Mouse (Mus musculus) cerebral cortex, adult 2 months (tissue): ENCODE measurements around the gene Jarid2.

Experiments
- WGBS: fragments of 180-500 bp; shearing (Covaris S2); methylation state at CpG from one replicate; pipeline ENCODE4 v1.1.7; 2018; 5-methylcytosine and 5-hydroxymethylcytosine counted together

Jarid2 gene

DNA sequence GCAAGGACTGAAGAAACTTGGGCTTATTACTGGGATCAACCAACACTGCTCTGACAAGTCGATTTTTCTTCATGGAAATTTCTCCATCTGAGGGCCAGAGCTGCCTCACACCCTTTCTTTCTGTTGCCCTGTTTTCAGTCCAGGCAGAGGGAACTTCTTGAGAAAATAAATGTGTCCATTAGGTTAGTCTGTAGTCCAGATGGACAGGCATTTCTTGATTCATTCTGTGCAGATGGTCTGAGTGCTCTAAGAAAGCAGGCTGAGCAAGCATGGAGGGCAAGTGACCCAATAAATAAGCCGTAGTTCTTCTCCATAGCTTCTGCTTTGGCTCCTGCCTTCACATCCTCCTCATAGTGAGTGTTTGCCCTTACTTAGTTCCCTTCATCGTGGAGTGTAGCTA, 46.1 kb downstream of the Jarid2 start:
- WGBS = 60% methylated on average over 3 of the region's 3 CpGs

DNA sequence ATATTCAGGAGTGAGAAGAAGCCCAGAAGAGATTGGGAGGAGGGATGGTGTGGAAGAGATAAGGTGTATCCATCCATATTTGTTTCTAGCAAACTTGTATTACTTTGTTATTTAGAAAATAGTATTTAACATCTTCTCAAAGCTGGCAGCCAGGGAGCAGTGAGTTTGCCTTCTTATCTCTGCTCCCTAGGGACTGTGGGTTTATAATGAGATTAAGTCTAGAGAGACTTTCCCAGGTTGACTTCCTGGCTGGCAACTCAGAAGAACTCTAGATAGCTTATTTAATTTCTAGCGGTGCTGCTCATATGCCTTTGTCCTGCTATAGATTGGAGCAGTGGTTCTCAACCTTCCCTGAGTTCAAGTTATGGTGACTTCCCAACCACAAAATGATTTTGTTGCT, 51.2 kb downstream of the Jarid2 start:
- 80% methylated on average over 1 of the region's 1 CpGs for WGBS

DNA sequence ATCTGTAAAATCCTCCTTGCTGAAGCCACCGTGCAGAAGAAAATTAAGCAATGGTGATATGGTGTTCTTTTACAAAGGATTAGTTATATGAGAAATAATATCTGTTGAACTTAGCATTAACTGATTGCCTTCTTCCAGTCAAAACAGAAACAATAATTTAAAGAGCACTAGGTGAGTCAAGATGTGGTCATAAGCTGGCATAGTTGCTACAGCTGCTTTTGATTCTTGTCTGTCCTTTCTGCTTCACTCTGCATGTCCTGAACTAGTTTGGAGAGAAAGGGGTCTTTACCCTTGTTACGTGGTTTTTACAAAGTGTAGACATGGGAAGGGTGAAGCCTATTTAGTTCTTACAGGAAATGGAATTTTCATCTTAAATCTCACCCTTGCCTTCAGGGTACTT, 51.9 kb downstream of the Jarid2 start:
- WGBS = 90% methylated on average over 2 of the region's 2 CpGs

DNA sequence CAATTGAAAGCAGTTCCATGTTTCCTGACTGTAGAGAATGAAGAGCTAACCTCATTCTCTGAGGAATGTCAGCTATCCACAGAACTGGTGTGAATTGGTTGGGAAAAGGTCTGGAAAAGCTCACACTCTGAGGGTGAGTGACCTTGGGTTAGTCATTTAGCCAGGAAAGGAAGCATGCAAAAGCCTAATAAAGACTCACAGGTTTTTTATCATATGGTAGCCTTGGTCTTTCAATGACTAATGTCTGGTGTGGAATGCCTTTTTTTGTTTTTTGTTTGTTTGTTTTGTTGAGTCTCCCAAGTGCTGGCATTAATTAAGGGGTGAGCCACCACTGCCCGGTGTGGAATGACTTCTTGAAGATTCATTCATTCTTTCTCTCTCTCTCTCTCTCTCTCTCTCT, 55.3 kb downstream of the Jarid2 start:
- 77% methylated on average over 1 of the region's 1 CpGs for WGBS

DNA sequence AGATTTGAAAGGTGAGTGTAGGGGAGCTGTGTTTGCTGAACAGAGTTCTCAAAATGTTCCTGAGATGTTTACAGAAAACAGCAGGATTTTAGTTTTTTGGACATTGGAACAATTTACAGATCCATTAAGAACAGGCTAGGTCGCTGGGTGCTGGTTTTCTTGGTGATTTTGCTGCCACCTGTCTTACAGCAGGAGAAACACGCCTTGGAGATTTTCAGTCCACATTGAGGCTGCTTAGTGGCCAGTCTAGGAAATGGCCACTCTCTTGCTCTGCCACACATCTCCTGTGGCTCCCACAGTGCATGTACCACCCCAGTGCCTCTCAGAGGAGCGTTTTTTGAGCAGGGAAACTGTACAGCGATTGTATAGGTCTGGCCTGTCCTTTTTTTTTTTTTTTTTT, 57.0 kb downstream of the Jarid2 start:
- WGBS = 32% methylated on average over 4 of the region's 4 CpGs

DNA sequence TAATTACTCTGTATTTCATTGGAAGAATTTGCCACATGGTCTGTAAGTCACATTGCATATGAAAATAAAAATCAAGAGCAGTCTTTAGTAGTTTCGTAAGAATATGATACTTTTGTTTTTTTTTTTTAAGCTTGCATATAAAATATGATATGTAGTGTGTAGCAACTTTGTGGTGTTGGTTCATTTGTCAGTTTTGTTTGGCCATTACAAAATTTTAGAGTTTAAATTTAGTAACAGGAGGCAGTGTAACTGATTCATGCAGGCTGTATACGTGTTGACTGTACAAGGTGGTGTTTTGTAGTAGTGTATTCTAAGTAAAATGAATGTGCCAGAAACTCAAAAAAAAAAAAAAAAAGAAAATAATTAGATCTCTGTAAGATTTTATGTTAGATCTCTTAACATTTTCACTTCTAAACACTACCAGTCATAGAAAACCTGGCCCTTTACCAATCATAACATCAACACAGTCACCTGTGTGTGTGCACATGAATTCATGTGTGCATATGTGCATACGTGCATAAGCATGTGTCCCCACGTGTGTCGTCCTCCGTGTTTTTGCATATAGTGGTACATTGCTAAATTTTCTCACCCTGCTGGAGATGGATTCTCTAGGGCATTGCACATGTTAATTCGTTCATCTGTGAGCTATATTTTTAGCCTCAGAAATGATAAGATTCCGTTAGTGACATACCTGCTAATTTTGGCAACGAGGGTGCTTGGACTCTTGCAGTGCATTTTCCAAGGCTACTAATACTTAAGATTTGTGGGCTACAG, 59.3 kb downstream of the Jarid2 start:
- 55% methylated on average over 9 of the region's 9 CpGs for WGBS

DNA sequence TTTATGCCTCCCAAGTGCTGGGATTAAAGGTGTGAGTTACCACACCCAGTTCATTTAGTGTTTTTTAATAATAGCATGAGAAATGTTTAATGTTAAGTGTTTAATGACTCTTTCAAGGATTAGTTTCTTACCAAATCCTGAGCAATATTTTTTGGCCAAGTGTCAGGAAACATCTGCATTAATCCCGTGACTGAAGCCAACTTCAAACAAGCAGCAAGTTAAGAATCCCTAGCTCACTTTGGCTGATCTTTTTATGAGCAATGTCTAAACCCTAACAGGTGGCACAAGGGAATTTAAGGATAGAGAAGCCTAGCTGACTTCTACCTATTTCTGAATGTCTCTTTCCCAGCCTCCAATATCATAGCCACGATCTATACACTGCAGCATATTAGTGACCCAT, 60.7 kb downstream of the Jarid2 start:
- 73% methylated on average over 2 of the region's 2 CpGs for WGBS

DNA sequence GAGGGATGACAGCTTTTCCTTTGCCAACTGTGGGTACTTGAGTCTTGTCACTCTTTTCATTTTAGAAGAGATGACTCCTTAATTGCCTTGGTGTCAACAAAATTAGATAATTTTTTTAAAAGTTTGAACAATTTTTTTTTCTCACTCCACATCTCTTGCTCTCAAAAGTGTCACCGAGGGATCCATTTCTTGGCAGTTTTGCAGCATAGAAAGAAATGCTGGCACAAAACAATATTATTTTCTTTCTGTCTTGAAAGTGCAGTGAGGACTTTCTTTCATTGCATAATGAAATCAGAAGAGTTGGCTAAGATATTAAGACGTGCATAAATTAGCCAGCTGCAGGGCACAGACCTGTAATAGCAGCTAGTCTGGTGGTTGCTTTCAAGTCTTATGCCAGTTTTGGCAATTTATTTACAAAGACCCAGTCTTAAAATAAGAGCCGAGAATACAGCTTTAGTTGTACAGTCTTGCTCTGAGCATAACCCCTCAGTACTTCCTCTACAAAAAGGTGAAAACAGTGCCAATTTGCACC, 63.2 kb downstream of the Jarid2 start:
- WGBS = 44% methylated on average over 3 of the region's 3 CpGs

DNA sequence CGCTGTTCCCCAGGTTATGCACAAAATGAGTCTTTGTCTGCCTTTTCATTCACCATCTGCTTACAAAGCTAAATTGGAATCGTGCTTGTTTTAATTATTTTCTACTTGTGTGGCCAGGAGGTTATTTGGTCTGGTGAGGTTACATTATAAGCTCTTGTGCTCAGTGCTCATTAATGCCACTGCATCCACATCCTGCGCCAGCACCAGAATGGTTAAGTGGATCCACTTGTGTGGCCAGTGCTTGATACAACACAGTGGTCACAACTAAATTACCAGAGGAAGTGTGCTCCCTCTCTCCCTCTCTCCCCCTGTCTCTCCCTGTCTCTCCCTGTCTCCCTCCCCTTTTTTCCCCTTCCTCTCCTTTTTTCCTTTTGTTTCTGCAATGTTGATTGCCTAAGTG, 66.6 kb downstream of the Jarid2 start:
- WGBS = 52% methylated on average over 3 of the region's 3 CpGs

DNA sequence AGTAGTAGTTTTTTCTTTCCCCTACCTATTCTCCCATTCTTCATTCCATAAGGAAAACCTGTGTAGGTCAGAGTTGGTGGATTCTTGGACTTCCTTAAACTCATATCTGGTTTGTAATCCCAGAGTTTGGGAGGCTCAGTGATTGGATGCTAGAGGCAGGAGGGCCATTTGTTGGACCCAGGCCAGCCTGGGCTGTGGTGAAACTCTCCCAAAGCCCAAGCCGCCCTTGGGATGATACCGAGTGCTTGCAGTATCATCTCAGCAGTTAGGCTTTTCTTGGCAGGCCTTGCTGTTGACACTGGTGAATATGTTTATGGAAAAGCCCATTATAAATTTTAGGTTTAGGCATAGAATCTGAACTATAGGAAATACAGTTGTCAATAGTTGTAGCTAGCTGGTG, 67.5 kb downstream of the Jarid2 start:
- 77% methylated on average over 2 of the region's 2 CpGs for WGBS

DNA sequence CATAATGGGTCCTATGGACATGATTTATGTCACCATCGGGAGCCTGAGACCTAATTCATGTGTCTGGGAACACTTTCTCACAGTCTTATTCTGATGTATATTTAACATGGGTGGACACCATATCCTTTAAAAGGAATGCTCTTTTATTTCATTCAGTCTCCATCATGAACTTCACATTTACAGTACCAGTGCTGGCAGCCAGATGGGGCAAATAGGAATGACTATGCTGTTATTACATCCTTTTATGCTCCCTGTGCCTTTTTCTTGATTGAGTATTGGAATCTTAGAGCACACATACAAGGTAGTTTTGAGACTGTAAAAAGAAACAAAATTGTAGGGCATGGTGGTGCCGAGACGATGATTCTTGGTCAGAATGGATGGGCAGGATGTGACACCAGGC, 69.0 kb downstream of the Jarid2 start:
- 89% methylated on average over 3 of the region's 3 CpGs for WGBS

DNA sequence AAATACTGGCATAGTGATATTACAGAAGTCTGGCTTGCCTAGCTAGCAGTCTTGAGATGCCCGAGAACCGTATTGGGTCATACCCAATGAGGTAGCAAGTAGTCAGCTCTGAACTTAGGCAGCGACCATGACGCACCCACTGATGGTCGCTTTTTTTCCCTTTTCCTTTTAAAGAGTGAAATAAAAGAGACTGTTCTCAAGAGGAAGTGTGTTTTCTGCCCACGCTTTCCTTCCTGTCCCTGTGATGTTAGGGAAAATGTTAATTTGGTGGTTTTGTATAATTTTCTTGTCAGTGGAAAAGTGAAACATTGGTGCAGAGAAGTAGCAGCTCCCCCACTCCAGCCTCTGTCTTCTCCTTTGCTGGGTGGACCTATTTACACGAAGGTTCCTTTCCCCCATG, 70.8 kb downstream of the Jarid2 start:
- 23% methylated on average over 7 of the region's 7 CpGs for WGBS

DNA sequence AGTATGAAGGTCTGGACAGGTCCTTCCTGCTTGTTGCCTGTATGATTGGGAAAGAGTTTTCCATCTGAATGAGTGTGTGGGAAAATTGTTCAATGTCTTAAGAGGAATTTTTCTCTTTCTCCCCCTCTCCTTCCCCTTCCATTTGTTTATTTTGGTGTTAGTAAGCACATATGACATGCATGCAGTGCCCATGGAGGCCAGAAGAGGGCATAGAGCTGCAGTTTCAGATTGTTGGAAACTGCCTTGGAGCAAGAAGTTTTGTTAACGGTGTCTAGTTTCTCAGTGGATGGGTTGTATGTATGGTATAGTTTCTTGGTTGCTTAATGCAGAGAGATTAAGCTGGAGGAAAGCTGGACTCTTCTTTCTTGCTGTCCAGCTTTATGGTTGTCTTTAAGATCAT, 75.6 kb downstream of the Jarid2 start:
- WGBS = 12% methylated on average over 1 of the region's 1 CpGs

DNA sequence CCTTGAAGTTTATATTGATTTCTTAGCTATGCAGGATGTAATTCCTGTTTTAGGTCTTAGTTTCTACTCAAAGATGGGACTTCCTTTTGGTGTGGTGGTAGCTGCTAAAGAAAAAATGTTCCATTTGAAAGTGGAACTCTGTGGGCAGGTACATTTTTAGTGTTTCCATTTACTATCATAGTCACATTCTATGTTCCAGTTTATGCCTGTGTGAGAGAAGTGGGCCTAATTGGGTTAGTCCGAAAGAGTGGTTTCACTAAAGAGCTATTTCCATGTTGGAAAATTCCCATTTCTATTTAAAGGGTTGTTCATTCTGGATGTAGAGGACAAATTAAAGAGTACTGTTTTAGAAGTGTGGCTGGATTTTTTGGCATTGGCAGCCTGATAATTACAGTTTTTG, 79.0 kb downstream of the Jarid2 start:
- 36% methylated on average over 1 of the region's 1 CpGs for WGBS

DNA sequence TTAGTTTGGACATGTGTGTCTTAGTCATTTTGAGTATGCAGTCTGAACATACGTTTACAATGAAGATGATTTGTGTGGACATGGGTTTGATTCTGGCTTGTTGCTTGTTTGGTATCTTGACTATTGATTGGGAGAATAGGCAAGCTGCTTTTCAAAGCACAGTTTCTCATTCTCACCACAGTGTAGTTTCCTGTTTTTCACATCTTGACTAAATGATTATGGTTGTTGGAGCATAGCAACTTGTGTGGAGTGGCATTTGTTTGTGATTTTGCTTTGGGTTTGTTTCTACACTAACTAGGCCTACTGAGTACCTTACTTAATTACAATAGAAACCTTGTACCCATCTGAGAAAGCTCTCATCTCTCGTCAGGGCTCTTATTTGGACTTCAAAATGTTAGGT, 81.7 kb downstream of the Jarid2 start:
- WGBS = 80% methylated on average over 2 of the region's 2 CpGs

DNA sequence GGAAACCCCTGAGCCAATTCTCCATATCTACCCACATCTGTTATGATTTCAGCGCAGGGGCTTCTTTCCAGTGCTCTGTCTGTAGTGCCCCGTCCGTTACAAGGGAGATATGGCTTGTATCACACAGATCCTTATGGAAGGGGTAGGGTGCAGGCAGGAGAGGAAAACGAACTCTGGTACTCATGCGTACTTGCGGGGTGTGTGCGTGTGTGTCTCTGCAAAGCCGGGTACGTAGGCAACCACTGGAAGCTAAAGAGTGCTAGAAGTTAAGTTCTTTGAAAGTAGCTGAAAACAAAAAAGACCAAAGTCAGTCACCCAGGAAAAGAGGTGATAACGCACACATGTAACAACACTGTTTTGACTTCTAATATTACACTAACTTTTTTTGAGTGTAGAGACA, 82.3 kb downstream of the Jarid2 start:
- WGBS = 92% methylated on average over 10 of the region's 10 CpGs

DNA sequence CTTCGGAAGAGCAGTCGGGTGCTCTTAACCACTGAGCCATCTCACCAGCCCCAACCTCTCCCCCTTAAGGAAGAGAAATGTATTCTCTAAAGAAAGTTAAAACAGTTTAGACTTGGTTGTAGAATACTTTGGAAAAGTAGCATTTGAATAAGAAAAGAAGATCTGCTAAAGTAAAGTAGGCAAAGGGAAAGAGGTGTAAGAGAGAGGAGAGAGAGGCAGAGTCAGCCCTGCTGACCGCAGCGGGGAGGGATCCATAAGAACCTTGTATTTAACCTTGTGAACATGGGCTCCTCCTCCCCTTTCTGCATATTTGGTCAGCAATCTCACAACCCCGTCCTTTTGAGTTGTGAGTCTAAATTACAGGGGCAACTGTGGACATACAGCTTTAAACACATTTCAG, 83.1 kb downstream of the Jarid2 start:
- 94% methylated on average over 5 of the region's 5 CpGs for WGBS

DNA sequence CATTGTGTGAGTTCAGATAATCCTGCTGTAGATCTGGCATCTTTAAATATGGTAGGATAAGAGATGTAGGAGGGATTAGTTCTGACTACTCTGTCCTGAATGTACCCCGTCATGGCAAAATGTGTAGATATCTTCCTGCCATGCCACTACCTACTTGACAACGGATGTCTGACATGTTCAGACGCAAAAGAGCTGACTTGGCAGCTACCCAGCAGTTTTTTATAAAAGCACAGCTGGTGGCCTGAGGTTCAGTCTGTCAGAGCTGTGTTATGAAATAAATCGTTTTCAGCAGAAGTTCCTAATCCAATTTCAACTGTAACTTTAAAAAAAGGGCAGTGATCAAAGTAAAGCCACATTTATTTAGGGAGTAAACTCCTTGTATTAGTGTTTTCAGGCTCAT, 90.1 kb downstream of the Jarid2 start:
- 3% methylated on average over 4 of the region's 4 CpGs for WGBS

DNA sequence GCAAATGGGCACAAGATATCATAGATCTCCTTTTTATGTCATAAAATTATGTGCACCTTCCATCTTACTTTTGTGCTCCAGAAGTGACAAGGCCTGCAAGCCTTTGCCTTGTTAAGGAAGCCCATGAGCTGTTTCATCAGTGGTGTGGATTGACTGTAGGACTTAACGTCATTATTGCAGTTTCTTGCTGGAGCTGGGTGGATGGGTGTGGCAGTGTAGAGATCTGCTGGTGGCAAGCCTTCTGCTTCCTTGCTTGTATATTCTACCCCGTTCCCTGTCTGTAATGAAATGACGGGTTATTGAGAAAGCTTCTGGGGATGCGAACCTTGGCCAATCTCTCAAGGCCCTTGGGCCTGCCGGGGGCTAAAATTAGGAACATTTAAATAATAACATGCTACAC, 99.6 kb downstream of the Jarid2 start:
- 78% methylated on average over 5 of the region's 5 CpGs for WGBS

DNA sequence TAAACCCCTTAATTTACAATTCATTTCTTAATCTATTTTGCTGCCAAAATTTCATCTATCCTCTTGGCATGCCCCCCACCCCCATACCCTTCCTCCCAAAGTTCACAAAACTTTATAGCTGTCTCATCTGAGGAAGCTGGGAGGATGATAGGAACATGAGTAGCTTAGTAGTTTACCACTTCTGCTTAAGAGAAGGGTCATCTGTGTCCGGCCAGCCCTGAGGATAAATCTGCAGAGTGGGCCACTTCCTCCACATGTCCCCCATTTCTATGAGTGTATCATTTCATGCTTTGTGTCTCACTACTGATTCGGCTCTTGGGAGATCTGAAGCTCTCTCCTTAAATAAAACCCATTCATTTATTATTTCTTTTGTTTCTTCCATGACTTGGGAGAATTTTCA, 102.8 kb downstream of the Jarid2 start:
- 72% methylated on average over 2 of the region's 2 CpGs for WGBS

DNA sequence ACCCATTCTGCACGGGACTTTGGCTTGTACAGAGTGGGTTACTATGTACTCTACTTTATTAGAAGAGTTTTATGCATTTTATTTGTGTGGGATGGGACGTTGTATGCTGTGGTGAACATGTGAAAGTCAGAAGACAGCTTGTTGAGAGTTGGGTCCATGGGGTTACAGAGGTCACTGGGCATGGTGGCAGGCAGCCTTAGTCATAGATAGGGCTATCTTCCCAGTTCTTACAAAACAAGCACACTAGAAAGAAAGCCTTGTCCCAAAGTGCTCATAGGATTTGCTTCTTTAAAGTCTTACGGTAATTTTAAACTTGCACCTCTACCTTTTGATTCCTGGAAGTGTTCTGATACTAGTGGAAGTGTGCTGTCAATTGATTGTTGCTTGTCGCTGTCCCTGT, 103.6 kb downstream of the Jarid2 start:
- WGBS = 84% methylated on average over 4 of the region's 4 CpGs

DNA sequence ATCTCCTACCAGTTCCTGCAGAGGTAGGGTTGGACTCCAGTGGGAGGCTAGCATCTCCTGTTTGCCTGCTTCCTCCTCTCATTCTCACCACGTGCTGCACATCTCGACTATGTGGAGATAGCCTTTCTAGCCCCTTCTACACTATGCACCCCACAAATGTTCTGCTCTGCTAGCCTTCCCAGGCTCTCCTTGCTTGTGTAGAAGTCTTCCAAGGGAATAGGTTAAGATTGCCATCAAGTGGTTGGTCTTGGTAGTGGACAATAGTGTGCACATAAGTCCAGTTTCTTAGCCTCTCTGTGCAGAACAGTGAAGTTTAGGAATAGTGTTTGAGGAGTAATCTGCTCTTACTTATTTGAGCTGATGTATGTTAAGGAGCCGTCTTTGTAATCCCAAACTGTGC, 104.1 kb downstream of the Jarid2 start:
- WGBS = 38% methylated on average over 3 of the region's 3 CpGs

DNA sequence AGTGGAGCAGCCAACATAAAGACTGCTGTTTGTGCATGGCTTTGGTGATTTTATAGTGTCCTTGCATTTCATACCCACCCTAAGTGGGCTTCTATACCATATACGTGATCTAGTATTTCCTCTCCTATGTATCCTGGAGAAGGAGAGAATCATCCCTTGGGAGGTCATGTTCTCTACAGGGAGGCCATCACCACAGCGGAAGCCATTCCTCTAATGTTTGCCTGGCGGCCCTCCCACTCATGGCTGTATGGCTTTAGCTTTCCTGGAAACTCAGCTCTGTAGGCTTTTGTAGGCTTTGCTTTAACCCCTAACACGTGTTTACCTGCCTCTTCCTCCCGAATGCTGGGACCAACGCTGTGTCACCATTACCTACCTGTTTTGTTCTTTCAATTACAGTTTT, 108.2 kb downstream of the Jarid2 start:
- WGBS = 92% methylated on average over 6 of the region's 6 CpGs
